Mouse (Mus musculus): Measurements from ENCODE around the gene Ptch1.

- TF ChIP-seq EP300 (IDR thresholded peaks at IDR 0.05; ENCODE audit: low read depth in 1 of 2, low read length in 2 of 2) (no peak), CTCF (IDR thresholded peaks at IDR 0.05 in 2 of 3, conservative IDR thresholded peaks at IDR 0.05 in 1 of 3; ENCODE audit: control insufficient read depth in 1 of 3, insufficient read depth in 1 of 3, low read depth in 2 of 3, low read length in 3 of 3, poor library complexity in 1 of 3, severe bottlenecking in 1 of 3) (no peak), HCFC1 (IDR thresholded peaks at IDR 0.05; ENCODE audit: low read depth, low read length) (no peak), TCF12 (IDR thresholded peaks at IDR 0.05; ENCODE audit: low read depth, low read length) (no peak), MAX (IDR thresholded peaks at IDR 0.05; ENCODE audit: low read length) (no peak), MAZ (IDR thresholded peaks at IDR 0.05; ENCODE audit: low read depth, low read length) (no peak), GATA1 (IDR thresholded peaks at IDR 0.05; ENCODE audit: low read depth, low read length) (no peak), BHLHE40 (IDR thresholded peaks at IDR 0.05; ENCODE audit: borderline replicate concordance, low read depth, low read length) (no peak), SIN3A (IDR thresholded peaks at IDR 0.05; ENCODE audit: low read length) (no peak), POLR2A (IDR thresholded peaks at IDR 0.05; ENCODE audit: control insufficient read depth in 1 of 2, insufficient read depth in 1 of 2, low read depth in 1 of 2, low read length in 2 of 2, poor library complexity in 1 of 2) (no peak), POLR2AphosphoS2 (IDR thresholded peaks at IDR 0.05; ENCODE audit: low read length) (no peak), NELFE (IDR thresholded peaks at IDR 0.05; ENCODE audit: low read depth, low read length) (no peak), NRF1 (IDR thresholded peaks at IDR 0.05; ENCODE audit: insufficient read depth, low read depth, low read length, poor library complexity, severe bottlenecking) (no peak), CHD1 (IDR thresholded peaks at IDR 0.05; ENCODE audit: low read depth, low read length) (no peak)
These were observed 48.5 kb downstream of the Ptch1 start for GRCm38 (mm10) chr13:63524608-63525570.
